Mouse (Mus musculus): ENCODE data around the gene Hmgcs1.
"Not testable (repeated sequence)": the region's sequence is repeated elsewhere in the genome, so short reads cannot be mapped to it uniquely, and the experiment has no call there.

Gene Hmgcs1

DNA sequence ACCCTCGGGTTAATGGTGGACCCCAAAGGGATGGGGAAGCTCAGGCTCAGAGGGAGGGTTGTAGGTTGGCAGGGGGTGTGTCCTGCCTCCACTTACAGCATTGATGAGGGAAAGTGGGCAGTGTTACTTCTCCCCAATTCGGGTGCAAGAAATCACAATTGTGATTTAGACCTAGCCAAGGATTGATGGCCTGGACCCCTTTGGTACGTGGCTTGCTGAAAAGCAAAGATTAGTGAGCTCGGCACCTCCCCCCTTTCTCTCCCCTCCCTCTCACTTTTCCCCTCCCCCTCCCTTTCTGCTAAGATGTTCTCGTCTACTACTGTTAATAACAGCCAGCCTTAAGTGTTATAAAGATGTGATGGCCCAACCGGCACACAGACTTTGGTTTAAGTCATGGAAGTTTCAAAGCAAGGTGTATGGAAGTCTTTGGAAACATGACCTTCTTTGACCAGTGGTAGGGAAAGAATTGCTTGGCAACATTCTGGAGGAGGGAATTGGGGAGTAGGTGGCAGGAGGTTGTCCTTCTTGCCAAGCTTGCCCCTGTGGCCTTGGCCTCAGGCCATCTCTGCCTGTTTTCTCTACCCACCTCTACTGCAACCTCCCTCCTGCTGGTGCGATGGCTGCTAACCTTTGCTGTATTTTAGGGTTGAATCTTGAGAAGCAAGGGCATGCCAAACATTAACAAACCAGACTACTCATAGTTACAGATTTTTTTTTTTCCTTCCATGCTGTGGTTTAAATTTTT lies 869 bp downstream of the Hmgcs1 start:
- Histone ChIP-seq H3K4me3 (replicated peaks; ENCODE audit: low read length) (peak overlapping the region; percentile 100), H3K9me3 (ENCODE audit: low read length) (no peaks in the 10 kb centered on the region), H3K4me1 (replicated peaks; ENCODE audit: low read depth, low read length) (peaks cover 60% of the 10 kb centered on the region), H3K27me3 (ENCODE audit: insufficient read depth, low read length) (no peaks in the 10 kb centered on the region), H3K36me3 (ENCODE audit: insufficient read depth, low read length) (peaks cover 24% of the 10 kb centered on the region; the same call in 1 of the 2 replicates)
- TF ChIP-seq POU5F1 (IDR thresholded peaks at IDR 0.05; ENCODE audit: borderline replicate concordance, low read length) (no peak), CTCF (conservative IDR thresholded peaks at IDR 0.05; ENCODE audit: low read length) (no peak), NANOG (IDR thresholded peaks at IDR 0.05; ENCODE audit: borderline replicate concordance, low read length) (no peak)

DNA sequence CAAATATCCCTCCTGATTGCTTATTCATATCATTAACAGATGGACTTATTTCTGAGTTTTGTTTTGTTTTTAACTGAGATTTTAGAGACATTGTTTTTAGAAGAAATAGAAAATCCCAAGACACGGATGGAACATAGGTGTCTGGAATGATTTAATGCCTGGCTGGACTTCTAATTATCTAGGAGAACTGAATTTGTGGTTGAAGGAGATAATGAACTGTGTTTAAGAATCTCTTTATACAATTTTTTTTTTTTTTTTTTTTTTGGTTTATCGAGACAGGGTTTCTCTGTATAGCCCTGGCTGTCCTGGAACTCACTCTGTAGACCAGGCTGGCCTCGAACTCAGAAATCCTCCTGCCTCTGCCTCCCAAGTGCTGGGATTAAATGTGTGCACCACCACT lies 1.8 kb downstream of the Hmgcs1 start:
- Histone ChIP-seq H3K4me1 (replicated peaks; ENCODE audit: low read depth, low read length) (peaks cover 69% of the 10 kb centered on the region), H3K36me3 (ENCODE audit: insufficient read depth, low read length) (peaks cover 33% of the 10 kb centered on the region), H3K4me3 (replicated peaks; ENCODE audit: low read length) (peak overlapping the region; percentile 100)
- H3K9me3 ChIP-seq (ENCODE audit: low read length); H3K27me3 ChIP-seq (ENCODE audit: insufficient read depth, low read length): not testable (repeated sequence)

DNA sequence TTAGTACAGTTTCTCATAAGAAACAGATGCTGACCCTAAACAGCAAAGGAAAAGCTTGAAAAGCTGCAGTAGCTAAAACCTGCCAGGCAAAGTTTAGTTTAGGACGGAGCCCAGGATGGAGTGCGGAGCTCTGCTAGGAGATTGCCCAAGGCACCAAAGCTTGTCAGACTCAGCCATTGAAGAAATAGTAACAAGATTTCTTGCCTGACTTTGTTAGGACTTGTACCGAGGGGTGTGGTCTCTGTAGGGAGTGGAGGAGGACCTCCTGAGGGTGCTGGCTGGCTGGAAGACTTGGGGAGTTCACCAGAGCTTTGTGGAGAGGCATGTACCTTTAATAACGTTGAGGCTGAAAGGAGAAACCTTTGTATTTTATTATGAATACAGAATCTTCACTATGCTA lies 5.5 kb downstream of the Hmgcs1 start:
- Histone ChIP-seq H3K4me3 (replicated peaks; ENCODE audit: low read length) (peak overlapping the region; percentile 45), H3K36me3 (ENCODE audit: insufficient read depth, low read length) (peaks cover 67% of the 10 kb centered on the region), H3K9me3 (ENCODE audit: low read length) (no peaks in the 10 kb centered on the region), H3K4me1 (replicated peaks; ENCODE audit: low read depth, low read length) (peaks cover 71% of the 10 kb centered on the region), H3K27me3 (ENCODE audit: insufficient read depth, low read length) (no peaks in the 10 kb centered on the region)
- TF ChIP-seq POU5F1 (IDR thresholded peaks at IDR 0.05; ENCODE audit: borderline replicate concordance, low read length) (no peak), NANOG (IDR thresholded peaks at IDR 0.05; ENCODE audit: borderline replicate concordance, low read length) (no peak), CTCF (conservative IDR thresholded peaks at IDR 0.05; ENCODE audit: low read length) (no peak)

DNA sequence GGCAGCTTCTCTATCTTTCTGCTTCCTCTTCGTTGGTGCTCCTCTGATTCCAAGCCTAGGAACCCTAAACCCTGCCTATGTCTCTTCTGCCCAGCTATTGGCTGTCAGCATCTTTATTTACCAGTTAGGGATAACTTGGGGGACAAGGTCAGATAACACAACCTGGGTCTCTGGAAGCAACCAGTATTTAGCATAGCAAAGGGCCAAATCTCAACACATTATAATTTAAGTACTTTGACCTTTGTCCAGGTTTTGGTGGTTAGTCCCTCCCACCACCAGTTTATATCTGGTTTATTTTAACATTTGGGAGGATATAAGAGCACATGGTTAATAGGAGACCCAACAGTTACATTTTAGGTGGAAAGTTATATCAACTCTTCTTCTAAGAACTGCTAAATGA lies 6.3 kb downstream of the Hmgcs1 start:
- H3K4me1 ChIP-seq (replicated peaks; ENCODE audit: low read depth, low read length) = peaks cover 66% of the 10 kb centered on the region
- TF ChIP-seq POU5F1 (IDR thresholded peaks at IDR 0.05; ENCODE audit: borderline replicate concordance, low read length) (no peak), CTCF (conservative IDR thresholded peaks at IDR 0.05; ENCODE audit: low read length) (no peak), NANOG (IDR thresholded peaks at IDR 0.05; ENCODE audit: borderline replicate concordance, low read length) (no peak)
- no peaks in the 10 kb centered on the region for H3K27me3 ChIP-seq (ENCODE audit: insufficient read depth, low read length)

DNA sequence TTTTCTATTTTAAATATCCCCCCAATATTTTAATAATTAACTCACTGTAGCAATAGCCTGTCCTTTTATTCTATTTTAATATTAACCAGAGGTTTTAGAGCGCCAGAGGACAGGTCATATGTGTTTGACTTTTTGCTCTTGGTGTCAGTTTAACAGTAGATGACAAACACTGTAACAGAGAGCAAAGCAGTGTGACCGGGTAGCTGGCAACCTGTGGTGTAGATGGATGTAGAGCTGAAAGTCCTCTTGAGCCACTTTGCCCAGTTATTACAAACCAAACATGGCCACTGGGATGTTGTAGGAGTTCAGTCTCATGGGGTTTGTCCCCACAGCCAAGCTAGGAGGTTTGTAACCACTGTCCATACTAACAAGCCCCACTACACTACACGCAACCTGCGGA lies 8.3 kb downstream of the Hmgcs1 start:
- H3K36me3 ChIP-seq (ENCODE audit: insufficient read depth, low read length) = peaks cover 84% of the 10 kb centered on the region
- H3K4me1 ChIP-seq (replicated peaks; ENCODE audit: low read depth, low read length) = peaks cover 49% of the 10 kb centered on the region
- no peaks in the 10 kb centered on the region for H3K9me3 ChIP-seq (ENCODE audit: low read length)
- TF ChIP-seq POU5F1 (IDR thresholded peaks at IDR 0.05; ENCODE audit: borderline replicate concordance, low read length) (no peak), NANOG (IDR thresholded peaks at IDR 0.05; ENCODE audit: borderline replicate concordance, low read length) (no peak), CTCF (conservative IDR thresholded peaks at IDR 0.05; ENCODE audit: low read length) (no peak)
- no peak overlapping the region for H3K4me3 ChIP-seq (replicated peaks; ENCODE audit: low read length)
- H3K27me3 ChIP-seq (ENCODE audit: insufficient read depth, low read length) = no peaks in the 10 kb centered on the region

More for the DNA sequence above, 6.3 kb downstream of the Hmgcs1 start:
- 0 out of 2 replicates have a peak overlapping the region, but pooled peaks have one; percentile 8 for H3K4me3 ChIP-seq (replicated peaks; ENCODE audit: low read length)
- H3K36me3 ChIP-seq (ENCODE audit: insufficient read depth, low read length) = peaks cover 75% of the 10 kb centered on the region
- no peaks in the 10 kb centered on the region for H3K9me3 ChIP-seq (ENCODE audit: low read length)

- H3K9me3 ChIP-seq (ENCODE audit: low read length) = no peaks in the 10 kb centered on the region
- H3K36me3 ChIP-seq (ENCODE audit: insufficient read depth, low read length) = peaks cover 96% of the 10 kb centered on the region
- no peak overlapping the region for H3K4me3 ChIP-seq (replicated peaks; ENCODE audit: low read length)
- TF ChIP-seq NANOG (IDR thresholded peaks at IDR 0.05; ENCODE audit: borderline replicate concordance, low read length) = no peak
- TF ChIP-seq POU5F1 (IDR thresholded peaks at IDR 0.05; ENCODE audit: borderline replicate concordance, low read length) = no peak
- no peak for TF ChIP-seq CTCF (conservative IDR thresholded peaks at IDR 0.05; ENCODE audit: low read length)
- no peaks in the 10 kb centered on the region for H3K27me3 ChIP-seq (ENCODE audit: insufficient read depth, low read length)
- peaks cover 3% of the 10 kb centered on the region for H3K4me1 ChIP-seq (replicated peaks; ENCODE audit: low read depth, low read length)
These were observed 14.1 kb downstream of the Hmgcs1 start for GRCm38 (mm10) chr13:119704280-119704679.

DNA sequence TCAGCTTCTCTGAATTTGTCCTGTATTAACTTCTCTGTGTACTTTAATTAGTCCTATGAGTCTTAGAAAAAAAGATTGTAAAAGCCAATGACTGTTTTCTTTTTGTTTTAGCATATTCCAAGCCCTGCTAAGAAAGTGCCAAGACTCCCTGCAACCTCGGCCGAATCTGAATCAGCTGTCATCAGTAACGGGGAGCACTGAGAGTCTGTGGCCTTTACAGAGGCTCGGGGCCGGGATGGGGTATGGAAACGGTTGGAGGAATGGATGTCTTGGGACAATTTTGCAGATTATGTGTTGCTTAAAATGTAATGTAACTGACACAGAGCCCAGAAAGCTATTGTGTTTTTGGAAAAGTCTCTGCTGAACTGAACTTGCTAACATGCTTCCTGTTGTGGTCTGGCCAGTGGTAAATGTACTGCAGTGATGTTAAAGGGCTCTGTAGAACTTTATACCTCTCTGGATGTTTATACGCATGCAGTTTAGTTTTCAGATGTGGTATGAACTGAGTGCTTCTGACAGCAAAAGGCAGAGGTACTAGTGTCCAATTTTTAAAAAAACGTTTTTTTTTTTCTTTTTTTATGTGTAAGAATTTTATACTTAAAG lies 16.2 kb downstream of the Hmgcs1 start:
- not testable (repeated sequence) for H3K4me3 ChIP-seq (replicated peaks; ENCODE audit: low read length); H3K9me3 ChIP-seq (ENCODE audit: low read length); H3K27me3 ChIP-seq (ENCODE audit: insufficient read depth, low read length); H3K4me1 ChIP-seq (replicated peaks; ENCODE audit: low read depth, low read length)
- peaks cover 87% of the 10 kb centered on the region for H3K36me3 ChIP-seq (ENCODE audit: insufficient read depth, low read length)

DNA sequence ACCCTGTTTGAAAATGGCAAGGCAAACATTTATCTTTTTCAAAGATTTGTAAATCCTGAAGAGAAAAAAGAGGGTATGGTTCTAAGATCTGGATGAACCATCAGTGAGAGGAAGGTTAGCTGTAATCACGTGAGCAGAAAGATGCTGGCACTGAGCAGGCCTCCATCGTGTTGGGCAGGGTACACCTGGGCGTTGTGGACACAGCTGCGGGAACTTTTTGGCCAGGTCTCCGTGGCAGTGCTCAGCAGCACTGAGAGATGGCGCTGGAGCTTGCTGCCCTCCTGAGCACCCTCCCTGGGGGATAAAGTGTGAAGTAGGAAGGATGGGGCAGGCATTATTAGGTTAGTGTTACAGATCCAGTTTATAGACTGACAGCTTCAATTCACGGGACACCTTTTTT lies 16.8 kb downstream of the Hmgcs1 start:
- H3K27me3 ChIP-seq (ENCODE audit: insufficient read depth, low read length) = no peaks in the 10 kb centered on the region
- TF ChIP-seq POU5F1 (IDR thresholded peaks at IDR 0.05; ENCODE audit: borderline replicate concordance, low read length) = no peak
- no peak for TF ChIP-seq CTCF (conservative IDR thresholded peaks at IDR 0.05; ENCODE audit: low read length)
- TF ChIP-seq NANOG (IDR thresholded peaks at IDR 0.05; ENCODE audit: borderline replicate concordance, low read length) = no peak

DNA sequence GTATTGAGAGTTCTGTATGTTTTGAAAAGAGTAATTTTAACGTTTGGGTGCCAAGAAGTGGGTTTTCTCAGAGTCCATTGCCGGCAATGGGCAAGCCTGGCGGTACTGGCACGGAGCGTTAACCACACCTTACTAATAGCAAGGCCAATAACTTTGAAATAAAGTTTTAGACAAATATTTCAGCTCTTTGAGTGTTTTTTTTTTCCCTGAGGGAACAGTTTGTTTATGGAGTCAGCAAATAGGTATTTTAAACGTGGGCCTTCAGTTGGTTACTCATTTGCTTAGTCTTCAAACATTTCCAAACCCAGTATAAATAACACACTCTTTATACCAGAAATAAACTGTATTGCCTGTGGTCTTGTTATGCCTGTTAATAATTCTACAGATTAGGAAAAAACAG lies 17.7 kb downstream of the Hmgcs1 start:
- H3K36me3 ChIP-seq (ENCODE audit: insufficient read depth, low read length) = peaks cover 71% of the 10 kb centered on the region

More for the DNA sequence above, 16.8 kb downstream of the Hmgcs1 start:
- no peaks in the 10 kb centered on the region for H3K9me3 ChIP-seq (ENCODE audit: low read length)
- peaks cover 10% of the 10 kb centered on the region; the same call in 1 of the 2 replicates for H3K4me1 ChIP-seq (replicated peaks; ENCODE audit: low read depth, low read length)
- H3K4me3 ChIP-seq (replicated peaks; ENCODE audit: low read length) = no peak overlapping the region
- peaks cover 81% of the 10 kb centered on the region for H3K36me3 ChIP-seq (ENCODE audit: insufficient read depth, low read length)

More for the DNA sequence above, 17.7 kb downstream of the Hmgcs1 start:
- Histone ChIP-seq H3K4me1 (replicated peaks; ENCODE audit: low read depth, low read length) (peaks cover 10% of the 10 kb centered on the region; the same call in 1 of the 2 replicates), H3K9me3 (ENCODE audit: low read length) (no peaks in the 10 kb centered on the region), H3K27me3 (ENCODE audit: insufficient read depth, low read length) (no peaks in the 10 kb centered on the region), H3K4me3 (replicated peaks; ENCODE audit: low read length) (no peak overlapping the region)
- TF ChIP-seq CTCF (conservative IDR thresholded peaks at IDR 0.05; ENCODE audit: low read length) (no peak), POU5F1 (IDR thresholded peaks at IDR 0.05; ENCODE audit: borderline replicate concordance, low read length) (no peak), NANOG (IDR thresholded peaks at IDR 0.05; ENCODE audit: borderline replicate concordance, low read length) (no peak)
